Mouse (Mus musculus) testis, adult 2 months (tissue): ENCODE measurements around the gene Fitm1.

Experiments used
- CTCF ChIP-seq: fragments of 200-500 bp; IDR thresholded peaks from 2 replicates; pipeline ENCODE4 v1.5.1; 2012; ENCODE audit warnings: low read depth, mild to moderate bottlenecking, inconsistent platforms, low read length, moderate library complexity; ENCODE audit not compliant: control insufficient read depth, insufficient read depth, insufficient replicate concordance
- POLR2A ChIP-seq: fragments of 200-500 bp; IDR thresholded peaks from 2 replicates; pipeline ENCODE4 v1.6.1; 2012; ENCODE audit warnings: low read depth, mild to moderate bottlenecking, inconsistent platforms, low read length, moderate library complexity; ENCODE audit not compliant: control insufficient read depth

DNA sequence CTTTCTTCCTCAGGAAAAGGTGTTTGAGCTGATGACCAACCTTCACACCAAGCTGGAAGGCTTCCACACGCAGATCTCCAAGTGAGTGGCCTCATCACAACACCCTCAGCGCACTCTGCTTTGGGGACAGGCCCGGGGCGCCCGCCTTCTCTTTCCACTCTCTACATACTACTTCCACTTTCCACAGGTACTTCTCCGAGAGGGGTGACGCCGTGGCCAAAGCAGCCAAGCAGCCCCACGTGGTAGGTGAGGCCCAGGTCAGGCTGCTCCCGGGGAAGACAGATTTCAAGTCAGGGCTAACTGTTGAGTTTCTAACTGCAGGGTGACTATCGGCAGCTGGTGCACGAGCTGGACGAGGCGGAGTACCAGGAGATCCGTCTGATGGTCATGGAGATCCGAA, 5.3 kb downstream of the Fitm1 start:
- TF ChIP-seq CTCF = no peak
- TF ChIP-seq POLR2A = no peak
